Mouse (Mus musculus): Measurements from ENCODE around the gene 1700057G04Rik.

DNA sequence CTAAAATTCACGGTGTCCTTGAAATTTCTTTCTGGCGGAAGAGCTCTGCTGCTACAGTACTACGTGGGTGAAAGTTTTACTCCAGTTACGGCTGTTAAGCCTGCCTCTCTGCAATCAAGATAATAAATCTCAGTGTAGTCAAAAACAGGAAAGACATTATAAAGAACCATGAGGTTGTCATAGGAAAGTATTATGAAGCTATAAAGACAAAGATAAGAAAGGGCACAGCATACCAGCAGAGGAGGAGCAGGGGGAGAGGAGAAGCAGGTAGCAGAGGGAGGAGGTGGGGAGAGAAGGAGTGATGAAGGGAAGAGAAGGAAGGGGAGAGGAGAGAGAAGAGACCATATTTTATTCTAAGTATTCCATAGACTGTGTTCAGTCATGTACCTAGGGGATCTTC is 64.7 kb downstream of the 1700057G04Rik start:
- TF ChIP-seq CTCF (IDR thresholded peaks at IDR 0.05; ENCODE audit: extremely low read depth, insufficient read length, insufficient replicate concordance, low read depth, low read length) (no peak), POLR2A (IDR thresholded peaks at IDR 0.05; ENCODE audit: low read depth, low read length) (no peak)

Data from small intestine, adult 2 months (tissue).